Mouse (Mus musculus) thymus, postnatal 0 days (tissue): ENCODE results near the gene Osbpl10. TPM values are rescaled to one million over a fixed set of nuclear protein-coding genes. Genes with fewer than 3 reads are reported as not detected.
"Not testable (repeated sequence)": the region's sequence is repeated elsewhere in the genome, so short reads cannot be mapped to it uniquely, and the experiment has no call there.

ENCODE experiments used
- DNase-seq: peaks from one replicate; pipeline ENCODE4 v3.0.0-alpha.2; 2015; ENCODE audit warnings: low spot score
- polyA plus RNA-seq: library from polyadenylated mRNA; unstranded; fragments of >200 nt; fragmentation: Nextera tagmentation; extraction: Ambion mirVana; gene quantifications from 2 replicates; pipeline ENCODE4 v1.2.1, GENCODE M21; 2015

Gene Osbpl10
- polyA plus RNA-seq, 1 experiment from 2014 or later: 21.7 TPM

GRCm38 (mm10) chr9:115031046-115031445, 52.7 kb downstream of the Osbpl10 start:
- not testable (repeated sequence) for DNase-seq

GRCm38 (mm10) chr9:115032786-115033185, 54.4 kb downstream of the Osbpl10 start:
- no peak for DNase-seq

GRCm38 (mm10) chr9:115034271-115034670, 55.9 kb downstream of the Osbpl10 start:
- DNase-seq: no peak

- DNase-seq: no peak
Observed at GRCm38 (mm10) chr9:115034788-115035187, 56.4 kb downstream of the Osbpl10 start.

- no peak for DNase-seq
Observed at GRCm38 (mm10) chr9:115038215-115038614, 59.8 kb downstream of the Osbpl10 start.

- DNase-seq: no peak
Observed at GRCm38 (mm10) chr9:115038686-115039085, 60.3 kb downstream of the Osbpl10 start.

- DNase-seq: no peak
Observed at GRCm38 (mm10) chr9:115039245-115039644, 60.9 kb downstream of the Osbpl10 start.

GRCm38 (mm10) chr9:115042571-115042970, 64.2 kb downstream of the Osbpl10 start:
- no peak for DNase-seq

GRCm38 (mm10) chr9:115042971-115043706, 64.8 kb downstream of the Osbpl10 start:
- DNase-seq: no peak

- no peak for DNase-seq
Observed at GRCm38 (mm10) chr9:115043881-115044770, 65.8 kb downstream of the Osbpl10 start.

GRCm38 (mm10) chr9:115045087-115045800, 66.9 kb downstream of the Osbpl10 start:
- DNase-seq: no peak

GRCm38 (mm10) chr9:115046701-115047100, 68.3 kb downstream of the Osbpl10 start:
- DNase-seq: no peak

- DNase-seq: no peak
Observed at GRCm38 (mm10) chr9:115048340-115048739, 70.0 kb downstream of the Osbpl10 start.

- no peak for DNase-seq
Observed at GRCm38 (mm10) chr9:115048861-115049260, 70.5 kb downstream of the Osbpl10 start.

- no peak for DNase-seq
Observed at GRCm38 (mm10) chr9:115049981-115050720, 71.8 kb downstream of the Osbpl10 start.

- no peak for DNase-seq
Observed at GRCm38 (mm10) chr9:115051976-115052375, 73.6 kb downstream of the Osbpl10 start.

GRCm38 (mm10) chr9:115053779-115054178, 75.4 kb downstream of the Osbpl10 start:
- DNase-seq: no peak

GRCm38 (mm10) chr9:115055041-115055830, 76.9 kb downstream of the Osbpl10 start:
- DNase-seq: no peak

- DNase-seq: no peak
Observed at GRCm38 (mm10) chr9:115058806-115059205, 80.4 kb downstream of the Osbpl10 start.

GRCm38 (mm10) chr9:115064834-115065233, 86.5 kb downstream of the Osbpl10 start:
- no peak for DNase-seq
